Mouse (Mus musculus) skeletal muscle tissue, adult 2 months (tissue): ENCODE data around the gene Mtrf1.
"Not testable (repeated sequence)": the region's sequence is repeated elsewhere in the genome, so short reads cannot be mapped to it uniquely, and the experiment has no call there.

Experiments used
- DNase-seq: peaks from one replicate; pipeline ENCODE4 v3.0.0-alpha.2; 2012; ENCODE audit warnings: low read depth, low spot score

Mtrf1 gene

DNA sequence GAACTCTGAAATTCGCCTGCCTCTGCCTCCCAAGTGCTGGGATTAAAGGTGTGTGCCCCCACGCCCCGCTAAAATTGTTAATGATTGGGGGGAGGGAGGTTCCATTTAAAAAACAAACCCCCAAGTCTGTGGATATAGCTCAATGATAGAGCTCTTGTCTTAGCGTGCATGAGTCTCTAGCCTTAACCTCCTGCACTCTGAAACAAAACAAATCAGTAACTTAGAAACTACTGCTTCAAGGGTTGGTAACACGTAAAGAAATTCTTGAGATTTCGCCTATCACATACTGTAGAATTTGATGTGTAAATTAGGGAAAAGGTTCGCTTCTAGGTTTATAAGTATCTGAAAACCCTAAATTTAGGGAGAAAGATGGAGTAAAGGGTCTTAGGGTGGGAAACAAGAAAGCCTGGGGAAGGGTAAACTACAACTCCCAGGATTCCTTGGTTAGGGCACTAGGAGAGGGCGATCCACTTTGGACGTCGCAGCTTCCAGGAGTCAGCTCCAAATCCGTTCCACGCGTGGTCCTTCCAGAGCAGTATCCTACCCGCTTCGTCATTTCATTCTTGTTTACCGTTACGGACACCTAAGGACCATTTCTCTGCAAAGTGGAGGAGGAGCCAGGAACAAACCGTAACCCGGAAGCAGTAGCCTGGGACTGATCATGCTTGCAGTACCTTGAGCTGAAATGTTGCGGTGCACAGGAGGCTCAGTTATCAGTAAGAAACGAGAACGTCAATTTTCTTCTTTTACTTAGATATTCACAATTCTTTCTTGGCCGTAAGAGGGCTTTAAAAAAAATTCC is at the start of gene Mtrf1:
Mtrf1 (plus strand) TSS at position 452 of the 802 bp plus-strand sequence.
- peak; percentile 49 for DNase-seq

DNA sequence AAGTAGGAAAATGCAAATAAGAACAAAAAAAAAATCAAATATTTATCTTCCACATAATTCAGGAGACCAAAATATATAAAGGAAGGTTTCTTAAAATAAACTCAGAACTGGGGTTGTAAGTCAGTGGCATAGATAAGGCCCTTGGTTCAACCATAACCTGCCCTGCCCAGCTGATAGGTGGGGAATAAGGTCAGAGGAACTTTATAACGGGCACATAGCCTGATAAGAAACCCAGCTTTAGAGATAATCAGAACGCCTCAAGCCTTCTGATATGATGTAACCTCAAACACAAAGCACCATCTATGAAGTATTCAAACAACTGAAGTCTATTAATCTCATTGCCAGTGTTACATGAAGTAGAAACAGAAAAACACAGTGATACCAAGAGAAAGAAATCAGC is 39.5 kb upstream of the Mtrf1 start:
- DNase-seq = no peak

DNA sequence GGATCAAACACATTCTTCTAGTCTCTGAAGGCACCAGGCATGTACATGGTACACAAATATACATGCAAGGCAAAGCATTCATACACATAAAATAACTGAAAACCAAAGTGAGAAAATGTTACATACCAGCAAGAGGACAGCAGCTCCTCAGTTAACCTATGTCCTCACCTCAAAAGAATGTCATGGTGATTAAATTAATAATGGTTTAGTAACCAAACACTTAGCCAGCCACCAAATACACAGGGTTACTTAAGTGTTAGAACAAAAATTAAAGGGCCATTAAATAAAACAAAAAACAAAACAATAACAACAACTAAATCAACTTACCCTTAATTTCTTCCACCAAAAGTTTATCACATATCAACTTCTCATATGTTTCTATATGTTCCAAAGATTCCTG is 20.5 kb upstream of the Mtrf1 start:
- DNase-seq = no peak

DNA sequence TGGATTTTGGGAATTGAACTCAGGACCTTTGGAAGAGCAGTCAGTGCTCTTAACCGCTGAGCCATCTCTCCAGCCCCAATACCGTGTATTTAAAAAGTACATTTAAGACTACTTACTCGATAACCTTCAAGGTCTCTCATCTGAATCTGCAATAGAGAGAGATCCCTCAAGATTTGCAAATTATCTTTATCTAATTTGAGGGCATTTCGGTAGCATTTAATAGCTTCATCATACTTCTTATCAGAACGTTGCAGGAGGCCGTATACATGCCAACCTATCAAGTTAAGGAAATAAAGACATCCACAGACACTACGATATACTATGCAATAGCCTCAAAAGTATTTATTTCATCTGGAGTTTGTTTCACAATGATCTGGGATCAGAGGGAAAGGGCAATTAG is 14.5 kb upstream of the Mtrf1 start:
- DNase-seq = no peak

DNA sequence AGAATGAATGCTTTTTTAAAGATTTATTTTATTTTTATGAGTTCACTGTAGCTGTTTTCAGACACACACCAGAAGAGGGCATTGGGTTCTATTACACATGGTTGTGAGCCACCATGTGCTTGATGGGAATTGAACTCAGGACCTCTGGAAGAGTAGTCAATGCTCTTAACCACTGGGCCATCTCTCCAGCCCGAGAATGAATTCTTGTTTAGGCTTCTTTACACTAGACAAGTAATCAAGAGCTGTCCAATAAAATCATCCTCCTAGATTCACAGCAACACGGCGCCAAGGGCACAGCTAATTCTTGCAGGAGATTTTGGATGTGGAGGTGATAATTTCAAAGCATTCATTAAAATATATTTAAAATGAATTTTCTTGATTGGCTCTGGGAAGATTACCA is 9.3 kb upstream of the Mtrf1 start:
- DNase-seq = no peak

DNA sequence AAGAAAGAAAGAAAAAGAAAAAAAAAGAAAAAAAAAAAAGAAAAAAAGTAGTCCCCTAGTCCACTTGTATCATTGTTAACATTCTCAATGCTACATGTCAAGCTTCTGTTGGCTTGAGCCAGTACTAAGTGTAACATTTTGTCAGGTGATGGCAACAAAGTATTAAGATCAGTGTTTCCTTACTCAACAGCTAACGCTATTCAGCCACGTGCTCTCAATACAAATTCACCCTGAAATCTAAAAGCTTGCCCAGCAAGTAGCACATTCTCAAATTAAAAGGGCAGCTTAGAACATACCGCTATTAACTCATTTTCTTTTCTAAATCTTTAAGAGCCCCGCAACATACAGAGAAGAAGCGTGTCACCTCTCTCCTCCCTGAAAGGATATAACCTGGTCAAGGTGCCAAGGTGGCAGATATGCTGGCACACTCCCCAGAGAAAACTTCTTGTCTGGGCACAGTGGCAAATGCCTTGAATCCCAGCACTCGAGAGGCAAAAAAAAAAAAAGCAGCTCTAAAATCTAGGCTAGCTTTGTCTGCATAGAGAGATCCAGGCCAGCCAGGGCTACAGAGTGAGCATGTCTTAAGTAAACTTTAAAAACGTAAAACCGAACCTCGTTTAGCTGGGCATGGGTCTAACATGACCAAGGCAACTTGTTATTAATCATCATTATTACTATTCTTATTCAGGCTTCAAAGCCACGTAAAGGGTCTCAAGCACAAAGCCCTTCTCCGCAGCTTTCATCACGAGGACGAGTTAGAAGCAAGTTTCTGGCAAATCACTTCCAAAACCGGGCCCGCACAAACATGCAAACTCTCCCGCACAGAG is 7.9 kb upstream of the Mtrf1 start:
- DNase-seq = peak; percentile 61

DNA sequence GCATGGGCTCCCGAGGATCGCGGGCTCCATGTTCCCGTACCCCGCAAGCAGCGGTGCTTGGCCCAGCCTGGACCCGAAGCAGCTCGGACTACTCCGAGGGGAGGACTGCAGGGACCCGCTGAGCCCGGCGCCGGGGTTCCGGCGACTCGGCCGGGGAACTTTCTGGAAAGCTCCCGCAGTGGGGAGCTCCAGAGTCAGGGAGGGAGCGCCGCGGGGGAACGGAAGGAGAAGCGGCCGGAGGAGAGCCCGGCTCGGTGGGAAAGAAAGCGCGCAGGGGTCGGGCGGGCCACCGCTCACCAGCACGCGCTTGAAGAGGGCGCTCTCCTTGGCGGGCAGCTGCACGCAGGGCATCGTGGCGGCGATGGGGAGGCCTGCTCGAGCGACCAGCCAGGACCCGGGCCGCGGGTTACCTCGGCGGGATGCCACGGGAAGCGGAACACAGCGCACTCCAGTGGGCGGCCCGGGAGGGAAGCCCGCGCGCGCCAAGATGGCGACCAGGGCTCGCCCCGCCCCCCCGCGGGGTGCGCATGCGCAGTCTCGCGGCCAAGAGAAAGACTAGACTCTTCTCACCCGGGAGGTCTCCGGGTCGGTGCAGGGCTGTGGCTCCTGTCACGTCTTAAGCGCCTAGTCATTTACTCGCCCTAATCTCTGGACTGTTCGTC is 7.2 kb upstream of the Mtrf1 start, which contains the start of gene Naa16:
Naa16 (minus strand) TSS at position 514 of the 662 bp plus-strand sequence.
- peak; percentile 94 for DNase-seq

DNA sequence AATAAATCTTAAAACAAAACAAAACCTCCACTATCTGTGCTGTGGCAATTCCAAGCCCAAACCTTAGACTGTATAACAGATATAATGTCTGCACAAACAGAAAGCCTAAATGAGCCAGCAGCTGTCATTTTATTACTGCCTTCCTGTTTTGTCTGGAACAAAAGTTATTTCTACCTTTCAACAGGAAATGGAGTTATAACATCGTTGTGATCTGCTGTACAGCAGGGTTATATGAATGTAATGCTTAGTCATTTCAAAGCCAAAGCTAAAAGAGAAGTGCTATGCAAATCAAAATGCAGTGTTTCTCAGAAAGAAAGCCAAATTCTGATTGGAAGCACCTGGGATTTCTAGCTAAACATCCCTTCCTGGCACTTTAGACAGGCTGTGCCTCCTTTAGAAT is 4.3 kb upstream of the Mtrf1 start:
- DNase-seq = no peak

DNA sequence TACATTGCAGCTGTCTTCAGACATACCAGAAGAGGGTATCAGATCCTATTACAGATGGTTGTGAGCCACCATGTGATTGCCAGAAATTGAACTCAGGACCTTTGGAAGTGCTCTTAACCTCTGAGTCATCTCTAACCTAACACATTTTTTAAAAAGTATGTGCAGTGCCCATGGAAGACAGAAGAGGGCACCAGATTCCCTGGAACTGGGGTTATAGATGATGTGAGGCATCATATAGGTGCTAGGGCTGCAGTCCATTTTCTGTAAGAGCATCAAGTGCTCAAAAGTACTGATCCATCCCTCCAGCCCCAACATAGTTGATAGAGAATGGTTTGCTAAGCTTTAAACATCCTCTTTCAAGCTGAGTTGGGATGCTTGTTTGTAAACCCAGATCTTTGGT is 3.0 kb upstream of the Mtrf1 start:
- DNase-seq = peak; percentile 12

DNA sequence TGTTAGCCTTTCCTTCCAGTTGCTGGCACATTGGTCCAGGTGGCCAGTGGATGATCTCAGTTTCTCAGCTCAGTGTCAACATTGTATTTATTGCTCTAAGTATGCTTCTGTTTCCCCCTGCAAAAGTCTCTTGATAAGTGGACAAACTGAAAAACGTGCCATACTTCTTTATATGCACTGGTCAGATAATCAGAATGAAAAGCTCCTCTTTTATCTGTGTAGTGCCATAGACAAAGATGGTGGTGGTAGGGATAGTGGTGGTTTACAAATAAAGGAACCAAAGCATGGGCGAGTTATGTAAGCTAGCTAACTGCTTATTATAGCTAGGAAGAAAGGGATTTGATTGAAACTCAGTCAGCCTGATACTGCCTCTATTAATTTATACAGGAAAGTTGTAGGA is 10.1 kb downstream of the Mtrf1 start:
- no peak for DNase-seq

DNA sequence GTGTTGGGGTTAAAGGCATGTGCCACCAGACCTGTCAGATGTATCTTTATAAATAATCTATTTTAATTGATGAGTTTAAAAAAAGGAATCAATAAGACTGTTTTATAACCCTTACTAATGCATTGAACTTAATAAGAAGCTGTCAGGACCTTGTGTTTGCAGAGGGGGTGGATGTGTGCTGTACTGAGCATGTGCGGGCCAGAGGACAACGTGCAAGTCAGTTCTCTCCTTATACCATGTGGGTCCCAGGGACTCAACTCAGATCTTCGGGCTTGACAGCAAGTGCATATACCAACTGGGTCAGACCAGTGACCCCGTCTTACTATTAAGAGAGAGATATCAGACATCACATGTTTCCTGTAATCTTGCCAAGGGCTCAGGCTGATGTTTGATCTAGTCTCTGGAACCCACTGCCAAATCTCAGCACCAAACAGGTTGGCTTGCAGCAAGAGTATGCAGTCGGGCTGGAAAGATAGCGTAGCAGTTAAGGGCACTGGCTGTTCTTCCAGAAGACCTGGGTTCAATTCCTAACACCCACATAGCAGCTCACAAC is 11.8 kb downstream of the Mtrf1 start:
- no peak for DNase-seq

DNA sequence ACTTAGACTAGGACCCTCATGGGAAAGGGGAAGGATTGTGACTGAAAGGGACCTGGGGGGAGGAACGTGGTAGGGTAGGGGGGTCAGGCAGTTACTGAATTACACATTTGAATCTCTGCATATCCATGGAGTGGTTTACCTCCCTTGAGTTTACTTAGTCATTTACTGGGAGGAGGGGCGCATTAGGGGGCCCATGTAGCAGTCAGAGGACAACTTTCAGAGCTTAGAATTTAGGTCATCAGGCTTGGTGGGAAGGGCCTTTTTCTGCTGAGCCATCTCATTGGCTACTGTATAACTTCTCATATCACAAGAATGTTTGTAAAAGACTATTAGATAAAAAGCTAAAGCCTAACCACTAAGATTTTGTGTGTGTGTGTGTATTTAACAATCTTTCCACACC is 13.1 kb downstream of the Mtrf1 start:
- DNase-seq = no peak

DNA sequence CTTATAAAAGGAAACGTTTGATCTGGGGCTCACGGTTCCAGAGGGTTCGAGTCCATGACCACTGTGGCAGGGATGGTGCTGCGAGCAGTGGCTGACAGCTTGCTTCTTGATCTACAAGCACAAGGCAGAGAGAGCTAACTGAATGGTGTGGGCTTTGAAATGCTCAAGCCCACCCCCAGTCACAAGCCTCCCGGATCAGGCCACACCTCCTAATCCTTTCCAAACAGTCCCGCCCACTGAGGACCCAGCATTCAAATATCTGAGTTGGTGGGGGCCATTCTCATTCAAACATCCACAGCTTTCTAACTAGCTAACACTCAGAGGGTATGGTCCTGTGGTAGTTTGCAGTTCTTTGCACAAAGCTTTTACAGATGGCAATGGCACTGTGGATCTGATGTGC is 15.5 kb downstream of the Mtrf1 start:
- DNase-seq = no peak

DNA sequence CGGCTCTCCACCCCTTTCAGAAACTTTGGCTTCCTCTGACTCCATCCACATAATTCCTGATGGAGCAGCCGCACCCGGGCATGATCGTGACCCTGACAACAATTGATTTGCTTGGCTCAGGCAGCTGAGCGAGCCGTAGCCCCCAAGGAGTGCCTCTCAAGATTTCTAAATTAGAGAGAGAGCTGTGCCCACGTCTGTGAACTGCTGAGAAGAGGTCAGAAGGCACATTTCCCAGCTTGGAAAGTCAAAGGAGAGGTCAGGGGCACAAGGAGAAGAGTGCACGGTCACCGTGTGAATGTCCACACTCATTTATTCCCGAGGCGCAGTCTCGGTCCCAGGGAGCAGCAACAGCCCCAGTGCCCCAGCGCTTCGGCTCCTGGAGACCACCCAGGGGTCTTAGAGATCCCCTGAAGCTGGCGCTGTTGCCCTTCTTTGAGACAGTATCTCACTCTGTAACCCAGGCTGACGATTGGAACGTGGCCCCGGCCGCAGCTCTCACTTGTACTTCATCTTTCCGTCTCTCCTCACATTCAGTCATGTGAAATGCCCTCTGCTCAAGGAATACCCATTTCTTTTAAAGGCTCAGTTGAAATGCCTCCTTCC is 22.6 kb downstream of the Mtrf1 start:
- DNase-seq = no peak

DNA sequence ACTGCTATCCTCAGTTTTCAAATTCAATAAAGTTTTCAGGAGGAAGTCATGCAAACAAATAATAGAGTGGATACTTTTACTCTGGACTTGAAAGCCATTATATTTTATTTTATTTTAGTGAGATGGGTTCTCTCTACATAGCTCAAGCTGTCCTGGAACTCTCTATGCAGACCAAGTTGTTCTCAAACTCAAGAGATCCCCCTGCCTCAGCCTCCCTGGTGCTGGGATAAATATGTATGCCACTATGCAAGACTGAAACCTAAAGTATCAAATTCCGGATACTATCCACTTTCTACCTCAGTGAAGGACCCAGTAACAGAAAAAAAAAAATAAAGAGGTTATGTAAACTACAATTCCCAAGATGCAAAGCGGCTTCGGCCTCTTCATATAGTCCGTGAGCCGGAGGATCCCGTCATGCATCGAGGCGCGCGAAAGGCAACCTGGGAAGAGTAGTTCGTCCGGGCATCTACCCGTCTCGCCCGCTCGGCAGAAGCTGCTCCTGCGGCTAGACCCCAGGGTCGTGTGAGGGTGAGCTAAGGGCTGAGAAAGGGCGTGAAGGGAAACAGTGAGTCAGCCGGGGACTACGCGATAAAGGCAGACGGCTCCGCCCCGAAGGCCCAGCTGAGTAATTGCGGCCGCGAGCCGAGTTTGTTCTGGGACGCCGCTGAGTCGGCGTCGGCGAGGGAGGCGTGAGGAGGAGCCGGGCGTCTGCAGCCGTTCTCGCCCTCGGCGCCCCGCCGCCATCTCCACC is 28.6 kb downstream of the Mtrf1 start, which contains the start of gene Kbtbd7:
Kbtbd7 (plus strand) TSS at position 533 of the 751 bp plus-strand sequence.
- DNase-seq = peak; percentile 93

DNA sequence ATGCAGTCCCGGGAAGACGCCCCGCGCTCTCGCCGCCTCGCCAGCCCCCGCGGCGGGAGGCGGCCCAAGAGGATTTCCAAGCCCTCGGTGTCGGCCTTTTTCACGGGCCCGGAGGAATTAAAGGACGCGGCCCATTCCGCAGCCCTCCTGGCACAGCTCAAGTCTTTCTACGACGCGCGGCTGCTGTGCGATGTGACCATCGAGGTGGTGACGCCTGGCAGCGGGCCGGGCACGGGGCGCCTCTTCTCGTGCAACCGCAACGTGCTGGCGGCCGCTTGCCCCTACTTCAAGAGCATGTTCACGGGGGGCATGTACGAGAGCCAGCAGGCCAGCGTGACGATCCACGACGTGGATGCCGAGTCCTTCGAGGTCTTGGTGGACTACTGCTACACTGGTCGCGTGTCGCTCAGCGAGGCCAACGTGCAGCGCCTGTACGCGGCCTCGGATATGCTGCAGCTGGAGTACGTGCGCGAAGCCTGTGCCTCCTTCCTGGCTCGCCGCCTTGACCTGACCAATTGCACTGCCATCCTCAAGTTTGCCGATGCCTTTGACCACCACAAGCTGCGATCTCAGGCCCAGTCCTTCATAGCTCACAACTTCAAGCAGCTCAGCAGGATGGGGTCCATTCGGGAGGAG is 29.3 kb downstream of the Mtrf1 start:
- DNase-seq = not testable (repeated sequence)

DNA sequence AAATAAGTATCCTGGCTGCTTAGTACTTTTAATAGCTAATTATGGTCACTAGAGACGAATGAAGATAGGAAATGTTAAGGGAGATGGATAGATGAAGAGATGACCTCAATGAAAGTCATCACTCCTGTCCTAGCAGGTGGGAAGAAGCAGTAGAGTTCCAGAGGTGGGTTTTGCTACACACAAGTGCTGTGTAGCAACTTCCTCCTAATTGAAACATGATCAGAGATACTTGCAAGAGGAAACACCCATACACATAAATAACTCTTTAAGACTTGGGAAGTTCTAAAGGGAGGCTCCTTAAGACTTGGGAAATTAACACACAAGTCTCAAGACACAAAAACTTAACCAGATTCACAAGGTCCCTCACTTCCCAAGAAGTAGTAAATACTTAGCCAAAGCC is 36.5 kb downstream of the Mtrf1 start:
- no peak for DNase-seq

DNA sequence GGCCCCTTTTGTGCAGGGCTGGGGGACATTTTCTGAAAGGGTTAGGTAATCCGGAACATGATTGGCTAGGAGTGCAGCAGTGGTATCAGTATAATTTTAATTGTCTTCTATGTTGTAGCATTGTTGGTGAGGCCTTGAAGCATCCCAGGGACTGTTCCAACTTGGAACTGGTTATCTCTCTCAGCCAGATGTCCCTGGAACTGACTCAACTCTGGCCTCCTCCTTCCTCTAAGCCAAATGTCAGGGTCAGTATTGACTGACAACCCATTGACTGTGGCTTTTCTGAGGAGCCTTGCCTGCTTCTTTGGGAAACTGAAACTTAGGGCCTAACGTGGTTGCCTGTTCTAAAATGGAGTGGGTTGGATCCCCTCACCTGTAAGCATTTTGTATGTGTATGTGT is 43.1 kb downstream of the Mtrf1 start:
- DNase-seq = no peak

DNA sequence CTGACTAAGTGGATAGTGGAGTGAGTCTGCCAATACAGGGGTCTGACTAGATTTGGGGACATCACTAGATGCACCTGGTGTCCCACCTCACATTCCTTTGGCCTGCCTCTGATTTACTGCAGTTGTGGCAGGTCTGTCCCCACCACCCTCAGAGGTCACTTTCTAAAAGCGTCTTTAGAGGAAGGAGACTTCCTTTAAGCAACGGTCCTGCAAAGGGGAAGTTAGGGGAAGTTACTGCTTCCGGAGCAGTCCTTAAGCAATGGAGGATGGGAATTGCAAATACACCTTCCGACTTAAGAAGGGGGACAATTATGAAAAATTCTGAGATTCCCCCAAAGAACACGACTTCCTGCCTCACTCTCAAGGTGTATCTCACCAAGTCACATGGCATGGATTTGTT is 43.9 kb downstream of the Mtrf1 start:
- DNase-seq = no peak

DNA sequence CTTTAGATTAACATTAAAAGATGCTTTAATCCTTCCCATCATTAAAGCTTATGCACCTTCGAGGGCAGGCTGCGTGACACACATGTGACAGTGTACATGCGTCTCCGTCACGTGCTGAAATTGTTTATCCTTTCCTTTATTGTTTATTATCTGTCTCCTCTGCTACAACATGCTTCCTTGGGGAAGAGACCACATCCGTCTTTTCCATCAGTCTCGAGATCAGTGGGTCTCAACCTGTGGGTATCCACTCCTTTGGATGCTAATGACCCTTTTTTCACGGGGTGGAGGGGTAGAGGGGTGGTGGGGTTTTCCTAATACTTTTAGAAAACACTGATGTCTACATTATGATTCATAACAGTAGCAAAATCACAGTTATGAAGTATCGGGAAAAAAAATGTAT is 47.0 kb downstream of the Mtrf1 start:
- DNase-seq = no peak
